Mouse (Mus musculus) kidney, adult 9 months (tissue): ENCODE results near the gene Itsn1.

Experiments
- DNase-seq: peaks from one replicate; pipeline ENCODE4 v3.0.0; 2022

Itsn1 gene

GRCm38 (mm10) chr16:91919056-91919455 lies 190.0 kb downstream of the Itsn1 start:
- no peak for DNase-seq

- DNase-seq, result no peak
These were observed 192.3 kb downstream of the Itsn1 start for GRCm38 (mm10) chr16:91921340-91921739.

GRCm38 (mm10) chr16:91922939-91923338 lies 193.9 kb downstream of the Itsn1 start:
- no peak for DNase-seq

- DNase-seq, result no peak
These were observed 195.3 kb downstream of the Itsn1 start for GRCm38 (mm10) chr16:91924426-91924825.

GRCm38 (mm10) chr16:91927911-91928630 lies 199.0 kb downstream of the Itsn1 start:
- peak; percentile 80 for DNase-seq

GRCm38 (mm10) chr16:91931078-91932013 lies 202.3 kb downstream of the Itsn1 start:
- peak; percentile 96 for DNase-seq

- DNase-seq, result no peak
These were observed 203.1 kb downstream of the Itsn1 start for GRCm38 (mm10) chr16:91932082-91932690.

- DNase-seq, result no peak
These were observed 203.9 kb downstream of the Itsn1 start for GRCm38 (mm10) chr16:91932843-91933518.

- DNase-seq, result peak; percentile 70
These were observed 206.0 kb downstream of the Itsn1 start for GRCm38 (mm10) chr16:91935108-91935507.

- DNase-seq, result no peak
These were observed 206.6 kb downstream of the Itsn1 start for GRCm38 (mm10) chr16:91935726-91936125.

GRCm38 (mm10) chr16:91936340-91937030 lies 207.4 kb downstream of the Itsn1 start:
- DNase-seq, result peak; percentile 93

- no peak for DNase-seq
These were observed 208.2 kb downstream of the Itsn1 start for GRCm38 (mm10) chr16:91937281-91937680.

- DNase-seq, result no peak
These were observed 209.1 kb downstream of the Itsn1 start for GRCm38 (mm10) chr16:91938141-91938540.

- no peak for DNase-seq
These were observed 211.6 kb downstream of the Itsn1 start for GRCm38 (mm10) chr16:91940726-91941125.

GRCm38 (mm10) chr16:91942201-91942600 lies 213.1 kb downstream of the Itsn1 start:
- DNase-seq, result peak; percentile 74

- no peak for DNase-seq
These were observed 217.2 kb downstream of the Itsn1 start for GRCm38 (mm10) chr16:91946261-91946660.

- no peak for DNase-seq
These were observed 218.0 kb downstream of the Itsn1 start for GRCm38 (mm10) chr16:91947093-91947492.

GRCm38 (mm10) chr16:91953967-91954366 lies 224.9 kb downstream of the Itsn1 start:
- DNase-seq, result no peak

GRCm38 (mm10) chr16:91954766-91955165 lies 225.7 kb downstream of the Itsn1 start:
- DNase-seq, result no peak

- peak; percentile 69 for DNase-seq
These were observed 233.3 kb downstream of the Itsn1 start for GRCm38 (mm10) chr16:91962204-91962893.

- DNase-seq, result no peak
These were observed 233.9 kb downstream of the Itsn1 start for GRCm38 (mm10) chr16:91962894-91963555.
